Mouse (Mus musculus) cerebellum, adult 2 months (tissue): Measurements from ENCODE around the gene Taf13. TPM values are rescaled to one million over a fixed set of nuclear protein-coding genes. Genes with fewer than 3 reads are reported as not detected.
"Not testable (repeated sequence)": the region's sequence is repeated elsewhere in the genome, so short reads cannot be mapped to it uniquely, and the experiment has no call there.

Experiments
- DNase-seq, 2 experiments: peaks; one replicate each; pipeline ENCODE4 v3.0.0; 2021
- H3K27ac ChIP-seq: fragments of 200-500 bp; 2 replicates; pipeline ENCODE4 v1.5.1; 2012; ENCODE audit warnings: low read length, control low read depth, inconsistent platforms; ENCODE audit not compliant: insufficient read depth
- H3K27me3 ChIP-seq: fragments of 200-500 bp; 2 replicates; pipeline ENCODE4 v1.6.1; 2012; ENCODE audit warnings: inconsistent platforms, mild to moderate bottlenecking, low read length, moderate library complexity; ENCODE audit not compliant: control insufficient read depth, insufficient read depth
- H3K4me1 ChIP-seq: fragments of 200-500 bp; 2 replicates; pipeline ENCODE4 v1.6.1; 2011; ENCODE audit warnings: low read length; ENCODE audit not compliant: control insufficient read depth, insufficient read depth
- H3K4me3 ChIP-seq: fragments of 200-500 bp; replicated peaks from 2 replicates; pipeline ENCODE3; 2011; ENCODE audit warnings: mild to moderate bottlenecking, low read depth, low read length, control low read depth; ENCODE audit not compliant: insufficient read depth
- CTCF ChIP-seq: fragments of 200-500 bp; IDR thresholded peaks from 2 replicates; pipeline ENCODE4 v1.5.1; 2011; ENCODE audit warnings: low read depth, mild to moderate bottlenecking, control low read depth, low read length, moderate library complexity, borderline replicate concordance; ENCODE audit not compliant: insufficient read depth
- POLR2A ChIP-seq: fragments of 200-500 bp; IDR thresholded peaks from 2 replicates; pipeline ENCODE4 v1.6.1; 2011; ENCODE audit warnings: low read length, control low read depth, borderline replicate concordance; ENCODE audit not compliant: insufficient read depth
- WGBS: fragments of 180-500 bp; shearing (Covaris S2); methylation state at CpG from one replicate; pipeline ENCODE4 v1.1.7; 2018; 5-methylcytosine and 5-hydroxymethylcytosine counted together
- polyA plus RNA-seq: library from polyadenylated mRNA; depleted of rRNA; stranded (reverse); fragments of >200 nt; gene quantifications from 2 replicates; pipeline ENCODE4 v1.2.3, GENCODE M21; 2012

The Taf13 gene
- polyA plus RNA-seq, 1 experiment, result 51.7 TPM

- DNase-seq, result peak; percentile 79 to 83
- no peaks in the 10 kb centered on the region for H3K27me3 ChIP-seq
- 0 out of 2 replicates have a peak, but pooled peaks cover 3% of the 10 kb centered on the region for H3K4me1 ChIP-seq
- peak overlapping the region; percentile 71 for H3K4me3 ChIP-seq
- peak overlapping the region; percentile 12; the same call in 1 of the 2 replicates for H3K27ac ChIP-seq
- 2% methylated on average over 4 of the region's 4 CpGs for WGBS
- TF ChIP-seq CTCF (peak; percentile 68; the same call in 1 of the 2 replicates), POLR2A (no peak)
These were observed 8.2 kb upstream of the Taf13 start for GRCm38 (mm10) chr3:108563309-108563708.

DNA sequence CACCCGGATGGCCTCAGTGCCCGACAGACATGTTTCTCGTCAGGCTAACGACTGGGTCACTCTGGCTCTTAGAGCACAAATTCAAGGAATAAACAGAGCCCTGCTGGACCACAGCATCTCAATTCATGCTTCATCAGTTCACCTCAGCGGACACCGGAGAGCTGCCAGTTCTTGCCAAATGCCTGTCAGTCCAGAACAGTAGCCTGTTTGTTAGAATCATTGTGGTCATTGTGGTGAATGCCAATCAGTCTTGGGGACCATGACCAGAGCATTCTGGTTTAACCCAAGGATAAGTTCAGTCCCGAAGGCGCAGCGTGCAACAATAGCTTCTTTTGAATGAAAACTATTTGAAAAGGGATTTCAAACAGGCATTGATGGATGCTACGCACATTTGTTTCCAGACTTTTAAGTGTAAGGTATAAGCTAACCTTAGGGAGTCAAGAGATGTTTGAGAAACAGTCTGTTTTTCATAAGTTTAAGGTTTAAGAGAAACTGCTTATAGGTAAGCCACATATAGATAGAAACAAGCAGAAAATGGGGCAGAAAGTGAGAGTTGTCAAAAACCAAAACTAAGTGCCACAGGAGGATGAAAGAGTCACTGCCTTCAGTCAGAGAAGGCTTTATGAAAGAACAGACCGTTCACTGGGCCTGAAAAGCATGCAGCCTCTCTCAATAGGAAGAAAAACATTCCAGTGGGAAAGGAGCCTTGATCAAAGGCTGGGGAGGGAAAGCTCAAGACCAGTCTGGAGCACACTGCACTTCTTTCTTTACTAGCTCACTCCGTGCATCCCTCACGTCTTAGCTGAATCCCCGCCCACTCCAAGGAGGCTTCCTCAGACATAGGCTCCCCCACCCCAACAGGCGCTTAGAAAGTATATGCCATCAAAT is 3.3 kb upstream of the Taf13 start:
- Histone ChIP-seq H3K4me3 (no peak overlapping the region), H3K27me3 (no peaks in the 10 kb centered on the region), H3K4me1 (no peaks in the 10 kb centered on the region), H3K27ac (no peak overlapping the region; the same call in 1 of the 2 replicates)
- TF ChIP-seq POLR2A (no peak), CTCF (no peak)
- WGBS, result 21% methylated on average over 15 of the region's 15 CpGs
- peak in 1 of 2 experiments; percentile 32 for DNase-seq

- DNase-seq, H3K4me1 ChIP-seq, H3K4me3 ChIP-seq, H3K27ac ChIP-seq, H3K27me3 ChIP-seq: not testable (repeated sequence)
- WGBS, result 44% methylated on average over 3 of the region's 3 CpGs
These were observed 1.9 kb upstream of the Taf13 start for GRCm38 (mm10) chr3:108569636-108570035.

GRCm38 (mm10) chr3:108570813-108571212 is 685 bp upstream of the Taf13 start:
- WGBS, result 86% methylated on average over 14 of the region's 14 CpGs
- no peak overlapping the region for H3K27ac ChIP-seq
- no peaks in the 10 kb centered on the region for H3K27me3 ChIP-seq
- DNase-seq, result no peak
- H3K4me3 ChIP-seq, result no peak overlapping the region
- no peaks in the 10 kb centered on the region for H3K4me1 ChIP-seq
- TF ChIP-seq CTCF (no peak), POLR2A (no peak)

- Histone ChIP-seq H3K4me1 (no peaks in the 10 kb centered on the region), H3K4me3 (peak overlapping the region; percentile 82), H3K27me3 (no peaks in the 10 kb centered on the region), H3K27ac (no peak overlapping the region)
- WGBS, result 31% methylated on average over 18 of the region's 18 CpGs
- TF ChIP-seq CTCF, result no peak
- DNase-seq, result no peak
These were observed 962 bp downstream of the Taf13 start for GRCm38 (mm10) chr3:108572309-108573010.

GRCm38 (mm10) chr3:108574018-108574417 is 2.5 kb downstream of the Taf13 start:
- Histone ChIP-seq H3K4me3 (no peak overlapping the region), H3K27ac (no peak overlapping the region), H3K4me1 (no peaks in the 10 kb centered on the region), H3K27me3 (no peaks in the 10 kb centered on the region)
- TF ChIP-seq CTCF (no peak), POLR2A (no peak)
- WGBS, result 86% methylated on average over 5 of the region's 5 CpGs
- no peak for DNase-seq

- TF ChIP-seq CTCF, result no peak
These were observed 13.1 kb downstream of the Taf13 start for GRCm38 (mm10) chr3:108584580-108584979.

DNA sequence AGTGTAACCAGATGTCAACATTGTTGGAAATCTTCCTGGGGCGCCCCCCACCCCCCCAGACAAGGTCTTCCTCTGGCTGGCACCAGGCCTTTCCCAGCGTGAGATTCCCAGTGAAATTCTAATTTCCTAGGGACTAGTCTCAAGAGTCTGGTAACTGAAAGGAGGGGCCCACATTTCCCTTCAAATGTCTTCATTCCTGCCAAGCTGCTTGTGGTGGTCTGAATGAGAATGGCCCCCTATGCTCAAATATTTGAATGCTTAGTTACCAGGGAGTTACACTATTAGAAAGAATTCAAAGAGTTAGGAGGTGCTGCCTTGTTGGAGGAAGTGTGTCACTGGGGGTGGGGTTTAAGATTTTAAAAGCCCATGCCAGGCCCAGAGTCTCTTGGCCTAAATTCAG is 16.9 kb downstream of the Taf13 start:
- TF ChIP-seq POLR2A, result no peak
- TF ChIP-seq CTCF, result no peak

More at GRCm38 (mm10) chr3:108584580-108584979, 13.1 kb downstream of the Taf13 start:
- no peak overlapping the region for H3K4me3 ChIP-seq
- no peaks in the 10 kb centered on the region for H3K27me3 ChIP-seq
- H3K27ac ChIP-seq, result no peak overlapping the region
- WGBS, result 63% methylated on average over 4 of the region's 4 CpGs
- DNase-seq, result no peak
- H3K4me1 ChIP-seq, result no peaks in the 10 kb centered on the region

More for the DNA sequence above, 16.9 kb downstream of the Taf13 start:
- DNase-seq, result peak in 1 of 2 experiments; percentile 12
- Histone ChIP-seq H3K27ac (no peak overlapping the region), H3K27me3 (no peaks in the 10 kb centered on the region), H3K4me3 (no peak overlapping the region), H3K4me1 (no peaks in the 10 kb centered on the region)
- WGBS, result 30% methylated on average over 2 of the region's 2 CpGs
